Mouse (Mus musculus): ENCODE measurements around the gene Rabggta.

DNA sequence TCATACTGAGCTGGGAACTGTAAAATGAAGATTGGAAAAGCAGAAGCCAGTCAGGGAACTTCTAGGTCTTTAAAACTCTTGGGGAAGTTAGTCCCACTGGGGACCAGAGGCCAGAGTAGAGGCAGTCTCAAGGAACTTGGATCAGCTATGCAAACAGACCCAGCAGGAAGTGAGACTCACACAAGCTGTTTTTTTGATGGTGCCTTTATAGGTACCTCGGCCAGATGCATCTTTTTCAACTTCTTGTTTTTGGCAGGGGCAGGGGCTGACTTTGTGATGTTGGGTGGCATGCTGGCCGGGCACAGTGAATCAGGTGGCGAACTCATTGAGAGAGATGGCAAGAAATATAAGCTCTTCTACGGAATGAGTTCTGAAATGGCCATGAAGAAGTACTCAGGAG is 44.4 kb downstream of the Rabggta start:
- TF ChIP-seq EP300 (IDR thresholded peaks at IDR 0.05; ENCODE audit: insufficient read depth, low read depth, low read length): no peak
- no peak for TF ChIP-seq CTCF (IDR thresholded peaks at IDR 0.05)
